Mouse (Mus musculus) spleen, embryonic (tissue): ENCODE data around the gene Naa80.

ENCODE experiments used
- CTCF ChIA-PET: fragments of 350-600 bp; sonication (Branson Sonifier 250); formaldehyde crosslinking; loops from one replicate; lab custom pipeline; 2022; lab: Charles Lee

The Naa80 gene

DNA sequence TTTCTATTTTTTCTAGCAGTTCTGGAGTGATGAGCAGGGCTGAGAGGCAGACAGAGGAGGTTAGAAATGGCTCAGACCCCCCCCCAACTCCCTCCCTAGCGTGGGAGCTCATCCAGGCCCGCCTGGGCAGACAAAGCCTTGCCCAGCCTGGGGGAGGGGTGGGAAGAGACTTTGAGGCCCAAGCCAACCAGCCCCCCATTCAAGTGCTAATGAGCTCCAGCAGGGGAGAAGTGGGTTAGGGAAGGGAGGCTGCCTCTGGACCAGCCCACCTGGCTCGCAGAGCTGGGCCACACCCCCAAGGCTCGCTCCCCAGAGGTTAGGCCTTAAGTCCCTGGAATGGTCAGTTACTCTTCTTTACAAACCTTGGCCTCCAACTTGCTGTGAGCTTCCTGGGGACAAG is 51.9 kb downstream of the Naa80 start:
- CTCF ChIA-PET = interaction anchor here (0.9 to 1.1 kb wide), 3 partner anchors 14 to 46 kb away, joined by 5 to 8 read pairs (median 6); no protein-coding TSS in a partner anchor

DNA sequence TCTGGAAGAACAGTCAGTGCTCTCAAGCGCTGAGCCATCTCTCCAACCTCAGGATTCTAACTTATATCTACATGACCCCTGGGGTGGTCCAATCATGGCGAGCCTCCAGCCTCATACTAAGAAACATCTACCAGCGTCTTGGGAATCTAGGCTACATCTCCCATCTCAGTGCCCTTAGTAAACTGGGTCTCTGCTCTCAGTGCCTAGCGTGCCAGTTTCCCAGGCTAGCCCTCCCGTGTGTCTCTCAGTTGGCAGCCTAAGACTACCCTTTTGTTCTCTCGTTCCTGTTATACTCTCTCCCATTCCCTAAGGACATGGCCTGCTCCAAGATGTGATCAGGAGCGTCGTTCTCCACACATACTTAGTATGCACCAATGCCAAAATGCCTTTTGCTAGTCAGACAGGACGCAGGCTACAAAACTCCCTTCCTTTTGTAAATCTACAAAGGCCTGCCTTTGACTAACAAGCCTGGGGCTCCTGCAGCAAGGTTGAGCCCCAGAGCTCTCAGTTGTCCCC is 52.7 kb downstream of the Naa80 start:
- CTCF ChIA-PET = interaction anchor here (0.9 kb wide), 1 partner anchor 45 kb away, joined by 6 read pairs; no protein-coding TSS in a partner anchor

DNA sequence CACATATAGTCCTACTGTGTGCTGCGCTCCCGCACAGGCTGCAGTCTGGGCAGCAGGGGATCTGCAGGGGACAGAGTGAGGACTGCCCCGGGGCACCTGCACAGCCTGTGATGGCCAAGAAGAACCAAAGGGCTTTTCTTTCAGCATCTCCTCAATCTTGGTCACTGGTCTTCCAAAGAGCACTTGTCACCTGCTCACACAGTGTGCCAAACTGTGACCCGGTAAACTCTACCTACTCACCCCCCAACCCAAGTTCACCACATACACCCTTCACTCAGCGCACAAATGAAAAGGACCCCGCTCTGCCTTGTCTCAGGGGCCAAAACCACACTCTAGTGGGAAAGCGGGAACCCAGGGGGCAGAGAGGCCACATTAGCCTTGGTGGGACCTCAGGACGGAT is 53.2 kb downstream of the Naa80 start:
- CTCF ChIA-PET = no interaction called here

DNA sequence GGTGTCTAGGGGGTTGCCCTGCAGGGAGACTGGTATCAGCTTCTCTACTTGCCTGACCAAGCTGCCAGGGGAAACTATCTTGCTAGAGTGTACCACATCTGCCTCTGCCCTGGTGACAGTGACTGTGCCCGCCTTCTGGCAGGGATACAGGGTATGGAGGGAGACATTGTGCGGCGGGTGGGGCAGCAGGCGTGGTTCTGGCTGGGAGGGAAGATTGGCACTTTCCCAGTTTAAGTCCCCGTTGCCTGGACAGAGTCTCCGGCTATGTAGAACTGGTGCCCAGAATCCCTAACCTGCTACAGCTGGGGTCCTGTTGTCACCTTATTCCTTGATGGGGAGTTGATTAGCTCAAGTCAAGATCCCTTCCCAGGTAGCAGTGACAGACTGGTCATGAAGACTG is 53.8 kb downstream of the Naa80 start:
- CTCF ChIA-PET = interaction anchor here (0.8 kb wide), 2 partner anchors 13 to 30 kb away, joined by 3 read pairs; no protein-coding TSS in a partner anchor

DNA sequence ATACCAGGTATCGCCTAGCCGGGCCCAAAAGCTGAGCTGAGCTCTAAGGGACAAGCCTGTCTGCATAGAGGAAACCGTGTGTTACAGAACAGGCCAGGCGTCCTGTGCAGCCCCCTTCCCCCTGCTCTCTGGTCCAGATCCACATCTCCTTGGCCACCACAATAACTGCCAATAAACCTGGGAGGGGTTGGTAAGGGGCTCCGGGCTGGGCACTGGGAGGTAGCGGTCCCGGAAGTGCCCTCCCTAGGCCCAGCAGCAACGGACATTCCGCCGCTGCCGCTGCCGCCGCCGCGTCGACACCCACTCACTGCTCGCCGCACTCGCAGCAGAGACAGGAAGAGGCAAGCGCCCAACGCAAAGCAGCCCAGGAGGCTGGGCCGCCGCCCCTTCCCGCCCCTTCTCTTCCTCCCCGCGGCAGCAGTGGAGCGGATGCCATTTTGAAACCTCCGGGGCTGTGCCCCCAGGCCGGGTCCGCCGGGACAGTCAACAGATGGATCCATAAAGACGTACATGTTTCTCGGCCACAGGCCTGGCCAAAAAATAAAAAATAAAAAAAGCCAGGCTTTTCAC is 54.5 kb downstream of the Naa80 start:
- CTCF ChIA-PET = interaction anchor here (0.8 kb wide), 2 partner anchors 14 to 31 kb away, joined by 3 read pairs; no protein-coding TSS in a partner anchor
